Mouse (Mus musculus): ENCODE measurements at regions not wholly inside any gene's neighbourhood (a gene's known extent, or its start where the extent isn't known, plus 50 kb on each side); places are given as distances from the start of the nearest gene placed in this dataset.

- no peak for DNase-seq (ENCODE audit: extremely low read depth, low read depth)
Observed at GRCm38 (mm10) chr9:60995096-60995495, 200.8 kb downstream of the Uaca start.

GRCm38 (mm10) chr9:60998086-60998785 is 203.9 kb downstream of the Uaca start:
- no peak for DNase-seq (ENCODE audit: extremely low read depth, low read depth)

- DNase-seq (ENCODE audit: extremely low read depth, low read depth): peak; percentile 84
Observed at GRCm38 (mm10) chr9:60999001-60999529, 204.7 kb downstream of the Uaca start.

GRCm38 (mm10) chr9:61000232-61000631 is 205.9 kb downstream of the Uaca start:
- no peak for DNase-seq (ENCODE audit: extremely low read depth, low read depth)

- no peak for DNase-seq (ENCODE audit: extremely low read depth, low read depth)
Observed at GRCm38 (mm10) chr9:61002572-61002971, 208.2 kb downstream of the Uaca start.

- no peak for DNase-seq (ENCODE audit: extremely low read depth, low read depth)
Observed at GRCm38 (mm10) chr9:61008446-61008845, 214.1 kb downstream of the Uaca start.

- DNase-seq (ENCODE audit: extremely low read depth, low read depth): no peak
Observed at GRCm38 (mm10) chr9:61011066-61011465, 216.7 kb downstream of the Uaca start.

GRCm38 (mm10) chr9:61012771-61013540 is 218.6 kb downstream of the Uaca start:
- no peak for DNase-seq (ENCODE audit: extremely low read depth, low read depth)

- DNase-seq (ENCODE audit: extremely low read depth, low read depth): no peak
Observed at GRCm38 (mm10) chr9:61014151-61014550, 219.8 kb downstream of the Uaca start.

GRCm38 (mm10) chr9:61015374-61015890 is 221.1 kb downstream of the Uaca start:
- DNase-seq (ENCODE audit: extremely low read depth, low read depth): no peak

- no peak for DNase-seq (ENCODE audit: extremely low read depth, low read depth)
Observed at GRCm38 (mm10) chr9:61016673-61017072, 222.3 kb downstream of the Uaca start.

GRCm38 (mm10) chr9:61019938-61020337 is 225.6 kb downstream of the Uaca start:
- DNase-seq (ENCODE audit: extremely low read depth, low read depth): no peak

- DNase-seq (ENCODE audit: extremely low read depth, low read depth): no peak
Observed at GRCm38 (mm10) chr9:61021810-61022209, 227.5 kb downstream of the Uaca start.

- no peak for DNase-seq (ENCODE audit: extremely low read depth, low read depth)
Observed at GRCm38 (mm10) chr9:61022371-61023026, 228.2 kb downstream of the Uaca start.

GRCm38 (mm10) chr9:61025341-61025740 is 231.0 kb downstream of the Uaca start:
- DNase-seq (ENCODE audit: extremely low read depth, low read depth): no peak

- DNase-seq (ENCODE audit: extremely low read depth, low read depth): no peak
Observed at GRCm38 (mm10) chr9:61028775-61029401, 234.5 kb downstream of the Uaca start.

GRCm38 (mm10) chr9:61031699-61032447 is 237.5 kb downstream of the Uaca start:
- no peak for DNase-seq (ENCODE audit: extremely low read depth, low read depth)

GRCm38 (mm10) chr9:61032448-61033433 is 238.4 kb downstream of the Uaca start:
- no peak for DNase-seq (ENCODE audit: extremely low read depth, low read depth)

- DNase-seq (ENCODE audit: extremely low read depth, low read depth): no peak
Observed at GRCm38 (mm10) chr9:61033593-61033992, 239.3 kb downstream of the Uaca start.
